Mouse (Mus musculus) urinary bladder, postnatal 14 days (tissue): ENCODE measurements at regions not wholly inside any gene's neighbourhood (a gene's known extent, or its start where the extent isn't known, plus 50 kb on each side); places are given as distances from the start of the nearest gene placed in this dataset.

Source experiments
- DNase-seq: peaks from one replicate; pipeline ENCODE4 v3.0.0; 2021; ENCODE audit warnings: low spot score

- DNase-seq: no peak
These were observed 207.0 kb downstream of the Rplp1 start for GRCm38 (mm10) chr9:61707296-61707695.

- no peak for DNase-seq
These were observed 208.0 kb downstream of the Rplp1 start for GRCm38 (mm10) chr9:61706263-61706755.

GRCm38 (mm10) chr9:61705586-61706233 lies 208.6 kb downstream of the Rplp1 start:
- DNase-seq: no peak

- no peak for DNase-seq
These were observed 211.0 kb downstream of the Rplp1 start for GRCm38 (mm10) chr9:61703301-61703700.

GRCm38 (mm10) chr9:61702280-61702966 lies 211.9 kb downstream of the Rplp1 start:
- no peak for DNase-seq

- DNase-seq: no peak
These were observed 213.8 kb downstream of the Rplp1 start for GRCm38 (mm10) chr9:61700576-61700975.

- no peak for DNase-seq
These were observed 214.7 kb downstream of the Rplp1 start for GRCm38 (mm10) chr9:61699618-61700017.

- DNase-seq: peak; percentile 72
These were observed 216.4 kb downstream of the Rplp1 start for GRCm38 (mm10) chr9:61697959-61698358.

- no peak for DNase-seq
These were observed 217.5 kb downstream of the Rplp1 start for GRCm38 (mm10) chr9:61696831-61697230.

- DNase-seq: no peak
These were observed 218.5 kb downstream of the Rplp1 start for GRCm38 (mm10) chr9:61695821-61696220.

GRCm38 (mm10) chr9:61695381-61695791 lies 219.0 kb downstream of the Rplp1 start:
- DNase-seq: peak; percentile 61

- no peak for DNase-seq
These were observed 220.1 kb downstream of the Rplp1 start for GRCm38 (mm10) chr9:61694206-61694605.

- DNase-seq: no peak
These were observed 223.6 kb downstream of the Rplp1 start for GRCm38 (mm10) chr9:61690786-61691185.

- peak; percentile 62 for DNase-seq
These were observed 224.4 kb downstream of the Rplp1 start for GRCm38 (mm10) chr9:61689939-61690338.

GRCm38 (mm10) chr9:61689516-61689915 lies 224.8 kb downstream of the Rplp1 start:
- no peak for DNase-seq

GRCm38 (mm10) chr9:61683557-61683956 lies 230.8 kb downstream of the Rplp1 start:
- no peak for DNase-seq

- DNase-seq: no peak
These were observed 231.5 kb downstream of the Rplp1 start for GRCm38 (mm10) chr9:61682744-61683259.

GRCm38 (mm10) chr9:61682316-61682715 lies 232.0 kb downstream of the Rplp1 start:
- no peak for DNase-seq

- DNase-seq: no peak
These were observed 232.9 kb downstream of the Rplp1 start for GRCm38 (mm10) chr9:61681406-61681805.

GRCm38 (mm10) chr9:61680911-61681311 lies 233.4 kb downstream of the Rplp1 start:
- no peak for DNase-seq

- no peak for DNase-seq
These were observed 234.7 kb downstream of the Rplp1 start for GRCm38 (mm10) chr9:61679686-61680085.

- DNase-seq: no peak
These were observed 236.7 kb downstream of the Rplp1 start for GRCm38 (mm10) chr9:61677603-61678002.

- DNase-seq: no peak
These were observed 237.3 kb downstream of the Rplp1 start for GRCm38 (mm10) chr9:61677037-61677436.
